Mouse (Mus musculus) heart, postnatal 36 days (tissue): ENCODE measurements around the gene Acp6. TPM values are rescaled to one million over a fixed set of nuclear protein-coding genes. Genes with fewer than 3 reads are reported as not detected.
A peak's percentile ranks its signal among the peaks of the same experiment; 100 is the strongest.
"Not testable (repeated sequence)": the region's sequence is repeated elsewhere in the genome, so short reads cannot be mapped to it uniquely, and the experiment has no call there.

Experiments
- DNase-seq, 2 experiments: peaks; one replicate each; pipeline ENCODE4 v3.0.0; 2021 to 2022
- intact Hi-C: fragments of 180-260 bp; cut with DNase I; formaldehyde crosslinking; loops from one replicate; pipeline ENCODE4 v1.15.1; 2025
- total RNA-seq, 2 experiments: library from RNA; stranded (reverse); gene quantifications; 2 replicates each; pipeline ENCODE4 v1.2.3; 2021

Acp6 gene
- total RNA-seq = 10 to 100 TPM; 32.8 to 37.8 TPM

GRCm38 (mm10) chr3:97158611-97159508 lies at the start of gene Acp6:
Acp6 (plus strand) TSS chr3:97158777.
- intact Hi-C loops = loop anchor here (2.0 to 10.0 kb wide), 2 partner anchors 68 to 1246 kb away; no protein-coding TSS in a partner anchor
- peak; percentile 89 to 90 for DNase-seq

GRCm38 (mm10) chr3:97117511-97117910 lies 41.1 kb upstream of the Acp6 start:
- DNase-seq = no peak
- intact Hi-C loops = no loop called here

GRCm38 (mm10) chr3:97118313-97118712 lies 40.3 kb upstream of the Acp6 start:
- no peak for DNase-seq
- intact Hi-C loops = no loop called here

GRCm38 (mm10) chr3:97124193-97124592 lies 34.4 kb upstream of the Acp6 start:
- intact Hi-C loops = no loop called here
- peak in 1 of 2 experiments; percentile 4 for DNase-seq

- intact Hi-C loops = no loop called here
- DNase-seq = no peak
Measured at GRCm38 (mm10) chr3:97129410-97129809, 29.2 kb upstream of the Acp6 start.

- intact Hi-C loops, DNase-seq: not testable (repeated sequence)
Measured at GRCm38 (mm10) chr3:97137666-97138065, 20.9 kb upstream of the Acp6 start.

- intact Hi-C loops = loop anchor here (10.0 kb wide), 1 partner anchor 1254 kb away; no protein-coding TSS in a partner anchor
- no peak for DNase-seq
Measured at GRCm38 (mm10) chr3:97151092-97151491, 7.5 kb upstream of the Acp6 start.

GRCm38 (mm10) chr3:97156431-97156830 lies 2.1 kb upstream of the Acp6 start:
- no peak for DNase-seq
- intact Hi-C loops = loop anchor here (10.0 kb wide), 1 partner anchor 1248 kb away; no protein-coding TSS in a partner anchor

- intact Hi-C loops = loop anchor here (10.0 kb wide), 1 partner anchor 1247 kb away; no protein-coding TSS in a partner anchor
- DNase-seq = no peak
Measured at GRCm38 (mm10) chr3:97157308-97157707, 1.3 kb upstream of the Acp6 start.

- intact Hi-C loops = loop anchor here (2.0 to 10.0 kb wide), 2 partner anchors 69 to 1247 kb away; no protein-coding TSS in a partner anchor
- peak; percentile 90 to 91 for DNase-seq
Measured at GRCm38 (mm10) chr3:97157958-97158599, 498 bp upstream of the Acp6 start.

GRCm38 (mm10) chr3:97159509-97159850 lies 903 bp downstream of the Acp6 start:
- no peak for DNase-seq
- intact Hi-C loops = loop anchor here (2.0 to 10.0 kb wide), 2 partner anchors 67 to 1245 kb away; no protein-coding TSS in a partner anchor

- no peak for DNase-seq
- intact Hi-C loops = loop anchor here (2.0 to 10.0 kb wide), 2 partner anchors 67 to 1245 kb away; no protein-coding TSS in a partner anchor
Measured at GRCm38 (mm10) chr3:97159986-97160385, 1.4 kb downstream of the Acp6 start.

GRCm38 (mm10) chr3:97160908-97161307 lies 2.3 kb downstream of the Acp6 start:
- DNase-seq = peak; percentile 44 to 46
- intact Hi-C loops = no loop called here

- intact Hi-C loops = no loop called here
- no peak for DNase-seq
Measured at GRCm38 (mm10) chr3:97161773-97162172, 3.2 kb downstream of the Acp6 start.

GRCm38 (mm10) chr3:97164477-97164876 lies 5.9 kb downstream of the Acp6 start:
- intact Hi-C loops = no loop called here
- no peak for DNase-seq

- DNase-seq = no peak
- intact Hi-C loops = no loop called here
Measured at GRCm38 (mm10) chr3:97167126-97167525, 8.5 kb downstream of the Acp6 start.

- intact Hi-C loops = no loop called here
- DNase-seq = no peak
Measured at GRCm38 (mm10) chr3:97171531-97171930, 13.0 kb downstream of the Acp6 start.

GRCm38 (mm10) chr3:97172231-97172630 lies 13.7 kb downstream of the Acp6 start:
- DNase-seq = no peak
- intact Hi-C loops = no loop called here

GRCm38 (mm10) chr3:97172632-97173031 lies 14.1 kb downstream of the Acp6 start:
- no peak for DNase-seq
- intact Hi-C loops = no loop called here

GRCm38 (mm10) chr3:97178885-97179284 lies 20.3 kb downstream of the Acp6 start:
- no peak for DNase-seq
- intact Hi-C loops = no loop called here

- intact Hi-C loops = no loop called here
- DNase-seq = no peak
Measured at GRCm38 (mm10) chr3:97180527-97180926, 21.9 kb downstream of the Acp6 start.
